Mouse (Mus musculus) E14TG2a.4 (cell line): ENCODE measurements around the gene Ddx6.

ENCODE experiments used
- CTCF ChIP-seq: conservative IDR thresholded peaks from 2 replicates; pipeline ENCODE4 v1.5.1; 2014; ENCODE audit warnings: low read length
- POU5F1 ChIP-seq: IDR thresholded peaks from 2 replicates; pipeline ENCODE4 v1.6.1; 2014; ENCODE audit warnings: low read length, borderline replicate concordance

- TF ChIP-seq CTCF (no peak), POU5F1 (no peak)
These were observed 13.0 kb upstream of the Ddx6 start for GRCm38 (mm10) chr9:44591595-44592188.
